Mouse (Mus musculus): ENCODE data around the gene Chn2. TPM values are rescaled to one million over a fixed set of nuclear protein-coding genes. Genes with fewer than 3 reads are reported as not detected.

Chn2 gene
- polyA plus RNA-seq, 1 experiment from 2014 or later: 23.5 TPM

DNA sequence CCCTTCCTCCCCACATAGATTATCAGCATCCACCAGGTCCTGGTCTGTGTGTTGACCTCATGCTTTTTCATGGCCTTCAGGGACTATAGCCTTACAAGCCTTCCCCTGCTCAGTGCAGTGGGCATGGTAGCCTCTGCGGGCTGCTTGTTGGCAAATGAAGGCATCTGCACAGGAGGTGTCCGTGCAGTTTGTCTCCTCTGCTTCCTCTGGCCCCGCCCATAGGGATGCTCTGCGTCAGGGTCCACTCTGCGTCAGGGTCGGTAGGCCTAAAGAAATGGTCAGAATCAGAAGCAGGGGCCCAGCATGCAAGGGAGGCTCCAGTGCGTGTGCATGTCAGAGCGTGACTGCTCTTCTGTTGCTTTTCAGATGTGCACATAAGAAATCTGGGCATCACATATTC, 169.4 kb downstream of the Chn2 start:
- 81% methylated on average over 8 of the region's 8 CpGs for WGBS
- no peaks in the 10 kb centered on the region for H3K4me1 ChIP-seq (ENCODE audit: control insufficient read depth, insufficient read depth, low read length)
- no peaks in the 10 kb centered on the region for H3K27me3 ChIP-seq (ENCODE audit: control insufficient read depth, insufficient read depth, low read length)
- H3K4me2 ChIP-seq (ENCODE audit: low read depth, low read length): no peak overlapping the region
- no peaks in the 10 kb centered on the region for H3K9me3 ChIP-seq (ENCODE audit: control insufficient read depth, low read length)
- H3K27ac ChIP-seq (ENCODE audit: low read depth, low read length): no peak overlapping the region
- no peak for ATAC-seq (ENCODE audit: low read depth)
- H3K4me3 ChIP-seq (ENCODE audit: low read depth, low read length): no peak overlapping the region
- H3K36me3 ChIP-seq (ENCODE audit: control insufficient read depth, insufficient read depth, low read length): no peaks in the 10 kb centered on the region
- no peak overlapping the region for H3K9ac ChIP-seq (replicated peaks; ENCODE audit: low read depth, low read length)

- Histone ChIP-seq H3K4me2 (ENCODE audit: low read depth, low read length) (no peak overlapping the region), H3K9ac (replicated peaks; ENCODE audit: low read depth, low read length) (no peak overlapping the region), H3K36me3 (ENCODE audit: control insufficient read depth, insufficient read depth, low read length) (no peaks in the 10 kb centered on the region), H3K4me3 (ENCODE audit: low read depth, low read length) (no peak overlapping the region), H3K27ac (ENCODE audit: low read depth, low read length) (no peak overlapping the region), H3K9me3 (ENCODE audit: control insufficient read depth, low read length) (no peaks in the 10 kb centered on the region), H3K27me3 (ENCODE audit: control insufficient read depth, insufficient read depth, low read length) (no peaks in the 10 kb centered on the region), H3K4me1 (ENCODE audit: control insufficient read depth, insufficient read depth, low read length) (no peaks in the 10 kb centered on the region)
- WGBS: 89% methylated on average over 4 of the region's 4 CpGs
- ATAC-seq (ENCODE audit: low read depth): no peak
Measured at GRCm38 (mm10) chr6:54210971-54211370, 171.6 kb downstream of the Chn2 start.

GRCm38 (mm10) chr6:54211939-54212338, 172.6 kb downstream of the Chn2 start:
- no peak overlapping the region for H3K9ac ChIP-seq (replicated peaks; ENCODE audit: low read depth, low read length)
- H3K4me3 ChIP-seq (ENCODE audit: low read depth, low read length): no peak overlapping the region
- no peaks in the 10 kb centered on the region for H3K27me3 ChIP-seq (ENCODE audit: control insufficient read depth, insufficient read depth, low read length)
- no peak for ATAC-seq (ENCODE audit: low read depth)
- no peak overlapping the region for H3K27ac ChIP-seq (ENCODE audit: low read depth, low read length)
- H3K36me3 ChIP-seq (ENCODE audit: control insufficient read depth, insufficient read depth, low read length): no peaks in the 10 kb centered on the region
- no peak overlapping the region for H3K4me2 ChIP-seq (ENCODE audit: low read depth, low read length)
- no peaks in the 10 kb centered on the region for H3K4me1 ChIP-seq (ENCODE audit: control insufficient read depth, insufficient read depth, low read length)
- no peaks in the 10 kb centered on the region for H3K9me3 ChIP-seq (ENCODE audit: control insufficient read depth, low read length)
- WGBS: 62% methylated on average over 7 of the region's 7 CpGs

DNA sequence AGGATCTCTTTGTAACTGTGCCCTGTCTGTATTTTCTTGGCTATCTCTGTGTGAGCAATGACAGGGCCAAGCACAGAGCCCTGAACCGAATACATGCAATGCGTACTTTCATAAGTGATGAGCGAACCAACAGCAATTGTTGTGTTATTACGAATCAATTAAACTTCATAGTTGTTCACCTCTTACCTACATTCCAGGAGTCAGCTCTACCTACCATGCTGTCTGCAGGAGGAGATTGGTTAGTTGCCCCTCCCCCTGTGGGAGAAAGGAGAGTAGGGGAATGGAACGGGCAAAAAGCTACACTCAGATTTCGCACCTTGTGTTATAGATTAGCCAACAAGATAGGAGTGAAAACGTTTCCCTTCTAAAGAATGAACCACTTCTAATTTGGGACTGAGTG, 174.4 kb downstream of the Chn2 start:
- Histone ChIP-seq H3K27ac (ENCODE audit: low read depth, low read length) (no peak overlapping the region), H3K9me3 (ENCODE audit: control insufficient read depth, low read length) (no peaks in the 10 kb centered on the region), H3K4me3 (ENCODE audit: low read depth, low read length) (no peak overlapping the region), H3K4me2 (ENCODE audit: low read depth, low read length) (no peak overlapping the region), H3K36me3 (ENCODE audit: control insufficient read depth, insufficient read depth, low read length) (no peaks in the 10 kb centered on the region), H3K4me1 (ENCODE audit: control insufficient read depth, insufficient read depth, low read length) (no peaks in the 10 kb centered on the region), H3K9ac (replicated peaks; ENCODE audit: low read depth, low read length) (no peak overlapping the region), H3K27me3 (ENCODE audit: control insufficient read depth, insufficient read depth, low read length) (no peaks in the 10 kb centered on the region)
- no peak for ATAC-seq (ENCODE audit: low read depth)
- 87% methylated on average over 7 of the region's 7 CpGs for WGBS

DNA sequence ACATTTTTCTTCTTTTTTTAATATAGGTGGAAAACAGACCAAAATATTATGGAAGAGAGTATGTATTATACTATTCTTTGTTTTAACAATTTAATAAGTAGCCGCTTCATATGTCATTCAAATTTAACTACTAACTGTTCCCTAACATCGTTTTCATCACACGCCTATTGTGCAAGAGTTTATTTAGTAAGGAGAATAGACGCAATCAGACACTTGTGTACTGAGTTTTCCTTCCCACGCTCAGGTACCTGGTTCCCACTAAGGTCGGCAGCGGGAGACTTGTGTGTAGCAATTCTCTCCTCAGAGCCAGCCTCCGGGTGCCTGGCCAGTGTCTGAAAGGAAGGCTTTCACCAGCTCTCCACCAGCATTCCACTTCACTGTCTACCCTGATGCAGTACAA, 176.3 kb downstream of the Chn2 start:
- no peak overlapping the region for H3K27ac ChIP-seq (ENCODE audit: low read depth, low read length)
- H3K36me3 ChIP-seq (ENCODE audit: control insufficient read depth, insufficient read depth, low read length): no peaks in the 10 kb centered on the region
- ATAC-seq (ENCODE audit: low read depth): no peak
- 92% methylated on average over 8 of the region's 8 CpGs for WGBS
- H3K4me3 ChIP-seq (ENCODE audit: low read depth, low read length): no peak overlapping the region
- no peak overlapping the region for H3K9ac ChIP-seq (replicated peaks; ENCODE audit: low read depth, low read length)
- H3K4me1 ChIP-seq (ENCODE audit: control insufficient read depth, insufficient read depth, low read length): no peaks in the 10 kb centered on the region
- no peaks in the 10 kb centered on the region for H3K9me3 ChIP-seq (ENCODE audit: control insufficient read depth, low read length)
- no peaks in the 10 kb centered on the region for H3K27me3 ChIP-seq (ENCODE audit: control insufficient read depth, insufficient read depth, low read length)
- H3K4me2 ChIP-seq (ENCODE audit: low read depth, low read length): no peak overlapping the region

DNA sequence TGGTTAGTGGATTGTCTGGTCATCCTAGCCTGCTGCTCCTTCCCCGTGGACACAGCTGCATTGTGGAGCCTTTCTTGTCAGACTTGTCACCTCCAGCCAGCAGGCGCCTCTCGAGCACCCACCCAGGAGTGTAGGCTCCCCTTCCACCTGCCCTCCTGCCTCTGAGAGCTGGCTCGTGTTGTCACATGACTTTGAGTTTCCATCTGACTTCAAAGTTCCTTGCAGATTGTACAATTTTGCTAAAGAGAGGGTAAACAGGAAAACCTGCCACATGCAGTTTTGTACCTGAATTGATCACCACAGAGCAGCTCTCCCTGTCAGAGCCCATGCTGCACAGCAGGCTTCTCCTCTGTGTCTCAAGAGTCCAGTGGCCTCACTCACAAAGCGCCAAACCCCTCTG, 177.2 kb downstream of the Chn2 start:
- H3K4me1 ChIP-seq (ENCODE audit: control insufficient read depth, insufficient read depth, low read length): no peaks in the 10 kb centered on the region
- no peak overlapping the region for H3K4me3 ChIP-seq (ENCODE audit: low read depth, low read length)
- no peak overlapping the region for H3K4me2 ChIP-seq (ENCODE audit: low read depth, low read length)
- no peaks in the 10 kb centered on the region for H3K9me3 ChIP-seq (ENCODE audit: control insufficient read depth, low read length)
- no peaks in the 10 kb centered on the region for H3K27me3 ChIP-seq (ENCODE audit: control insufficient read depth, insufficient read depth, low read length)
- H3K27ac ChIP-seq (ENCODE audit: low read depth, low read length): no peak overlapping the region
- 91% methylated on average over 5 of the region's 5 CpGs for WGBS
- no peaks in the 10 kb centered on the region for H3K36me3 ChIP-seq (ENCODE audit: control insufficient read depth, insufficient read depth, low read length)
- H3K9ac ChIP-seq (replicated peaks; ENCODE audit: low read depth, low read length): no peak overlapping the region
- no peak for ATAC-seq (ENCODE audit: low read depth)

DNA sequence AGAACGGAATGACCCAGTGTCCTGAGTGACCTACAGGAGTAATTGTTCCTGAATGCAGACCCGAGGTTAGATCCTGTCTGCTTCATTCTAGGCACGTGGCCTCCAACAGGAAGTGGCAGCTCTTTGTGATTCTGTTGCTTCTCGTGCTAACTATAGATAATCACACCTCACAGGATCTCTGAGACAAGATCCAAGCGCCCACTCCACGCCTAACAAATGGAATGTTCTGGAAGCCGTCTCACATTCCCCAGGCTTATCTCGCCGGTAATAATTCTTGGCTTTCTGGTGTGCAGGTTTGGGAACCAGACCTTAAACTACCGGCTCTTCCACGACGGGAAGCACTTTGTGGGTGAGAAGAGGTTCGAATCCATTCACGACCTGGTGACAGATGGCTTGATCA, 180.8 kb downstream of the Chn2 start:
- H3K27ac ChIP-seq (ENCODE audit: low read depth, low read length): no peak overlapping the region
- no peak overlapping the region for H3K9ac ChIP-seq (replicated peaks; ENCODE audit: low read depth, low read length)
- WGBS: 92% methylated on average over 14 of the region's 14 CpGs
- no peak for ATAC-seq (ENCODE audit: low read depth)
- no peaks in the 10 kb centered on the region for H3K9me3 ChIP-seq (ENCODE audit: control insufficient read depth, low read length)
- no peaks in the 10 kb centered on the region for H3K36me3 ChIP-seq (ENCODE audit: control insufficient read depth, insufficient read depth, low read length)
- no peak overlapping the region for H3K4me3 ChIP-seq (ENCODE audit: low read depth, low read length)
- no peaks in the 10 kb centered on the region for H3K27me3 ChIP-seq (ENCODE audit: control insufficient read depth, insufficient read depth, low read length)
- no peak overlapping the region for H3K4me2 ChIP-seq (ENCODE audit: low read depth, low read length)
- no peaks in the 10 kb centered on the region for H3K4me1 ChIP-seq (ENCODE audit: control insufficient read depth, insufficient read depth, low read length)

DNA sequence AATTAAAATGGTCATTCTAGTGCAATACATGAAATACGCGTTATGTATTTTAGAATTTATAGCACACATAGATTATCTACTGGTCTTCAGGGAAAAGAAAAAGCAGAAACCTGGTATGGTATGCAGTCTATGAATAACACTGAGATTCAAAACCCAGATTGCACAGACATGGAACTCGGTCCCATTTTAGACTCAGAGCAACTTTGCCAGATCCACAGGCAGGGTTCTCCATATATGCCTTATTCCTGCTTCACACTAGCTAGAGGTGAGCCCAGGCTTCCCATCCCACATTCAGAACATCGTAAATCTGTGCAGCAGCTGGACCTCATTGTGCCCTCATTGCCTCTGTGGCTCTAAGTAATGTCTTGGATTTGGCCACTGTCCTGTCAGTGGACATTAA, 184.2 kb downstream of the Chn2 start:
- H3K4me2 ChIP-seq (ENCODE audit: low read depth, low read length): no peak overlapping the region
- H3K9ac ChIP-seq (replicated peaks; ENCODE audit: low read depth, low read length): no peak overlapping the region
- ATAC-seq (ENCODE audit: low read depth): no peak
- no peak overlapping the region for H3K27ac ChIP-seq (ENCODE audit: low read depth, low read length)
- no peaks in the 10 kb centered on the region for H3K9me3 ChIP-seq (ENCODE audit: control insufficient read depth, low read length)
- no peaks in the 10 kb centered on the region for H3K36me3 ChIP-seq (ENCODE audit: control insufficient read depth, insufficient read depth, low read length)
- H3K27me3 ChIP-seq (ENCODE audit: control insufficient read depth, insufficient read depth, low read length): no peaks in the 10 kb centered on the region
- H3K4me3 ChIP-seq (ENCODE audit: low read depth, low read length): no peak overlapping the region
- WGBS: 83% methylated on average over 4 of the region's 4 CpGs
- H3K4me1 ChIP-seq (ENCODE audit: control insufficient read depth, insufficient read depth, low read length): no peaks in the 10 kb centered on the region

DNA sequence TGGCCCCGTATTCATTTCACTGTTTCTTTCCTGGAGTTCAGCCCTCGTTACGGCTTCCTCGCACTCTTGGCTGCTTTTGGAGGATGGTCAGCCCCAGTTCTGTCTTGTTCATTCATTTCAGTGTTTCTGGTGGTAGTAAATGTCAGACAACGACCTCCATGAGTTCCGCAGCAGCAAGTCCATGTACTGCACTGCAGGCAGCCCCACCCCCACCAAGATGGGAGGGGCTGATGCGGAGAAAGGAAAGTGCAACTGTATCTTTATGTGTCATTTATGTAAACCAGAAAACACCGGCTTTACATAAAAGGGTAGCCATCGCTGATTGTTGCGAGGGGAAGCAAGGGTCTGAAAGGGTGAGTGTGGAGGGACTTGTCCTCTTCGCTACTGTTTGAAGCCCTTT, 185.0 kb downstream of the Chn2 start:
- Histone ChIP-seq H3K4me1 (ENCODE audit: control insufficient read depth, insufficient read depth, low read length) (no peaks in the 10 kb centered on the region), H3K4me2 (ENCODE audit: low read depth, low read length) (no peak overlapping the region), H3K9ac (replicated peaks; ENCODE audit: low read depth, low read length) (no peak overlapping the region), H3K27ac (ENCODE audit: low read depth, low read length) (no peak overlapping the region), H3K27me3 (ENCODE audit: control insufficient read depth, insufficient read depth, low read length) (no peaks in the 10 kb centered on the region), H3K9me3 (ENCODE audit: control insufficient read depth, low read length) (no peaks in the 10 kb centered on the region), H3K4me3 (ENCODE audit: low read depth, low read length) (no peak overlapping the region), H3K36me3 (ENCODE audit: control insufficient read depth, insufficient read depth, low read length) (no peaks in the 10 kb centered on the region)
- WGBS: 66% methylated on average over 11 of the region's 11 CpGs
- ATAC-seq (ENCODE audit: low read depth): no peak

- Histone ChIP-seq H3K4me2 (ENCODE audit: low read depth, low read length) (no peak overlapping the region), H3K27me3 (ENCODE audit: control insufficient read depth, insufficient read depth, low read length) (no peaks in the 10 kb centered on the region), H3K36me3 (ENCODE audit: control insufficient read depth, insufficient read depth, low read length) (no peaks in the 10 kb centered on the region), H3K9me3 (ENCODE audit: control insufficient read depth, low read length) (no peaks in the 10 kb centered on the region), H3K4me3 (ENCODE audit: low read depth, low read length) (no peak overlapping the region), H3K4me1 (ENCODE audit: control insufficient read depth, insufficient read depth, low read length) (no peaks in the 10 kb centered on the region), H3K9ac (replicated peaks; ENCODE audit: low read depth, low read length) (no peak overlapping the region), H3K27ac (ENCODE audit: low read depth, low read length) (no peak overlapping the region)
- ATAC-seq (ENCODE audit: low read depth): no peak
- WGBS: 36% methylated on average over 4 of the region's 4 CpGs
Measured at GRCm38 (mm10) chr6:54225327-54225726, 186.0 kb downstream of the Chn2 start.

Data from neural tube, embryonic 14.5 days (tissue).